Mouse (Mus musculus) A20 (cell line): Measurements from ENCODE around the gene Lmbr1l.

Experiments
- DNase-seq: peaks from one replicate; pipeline ENCODE4 v3.0.0-alpha.2; 2011; ENCODE audit warnings: low read depth, low spot score

Lmbr1l gene

GRCm38 (mm10) chr15:98869342-98870178 is 48.5 kb downstream of the Lmbr1l start:
- DNase-seq: peak; percentile 22

GRCm38 (mm10) chr15:98868346-98869063 is 49.5 kb downstream of the Lmbr1l start:
- DNase-seq: peak; percentile 25

- DNase-seq: peak; percentile 79
Observed at GRCm38 (mm10) chr15:98867321-98867720, 50.7 kb downstream of the Lmbr1l start.

- DNase-seq: no peak
Observed at GRCm38 (mm10) chr15:98866501-98866900, 51.5 kb downstream of the Lmbr1l start.

- no peak for DNase-seq
Observed at GRCm38 (mm10) chr15:98865771-98866170, 52.3 kb downstream of the Lmbr1l start.

GRCm38 (mm10) chr15:98864951-98865350 is 53.1 kb downstream of the Lmbr1l start:
- DNase-seq: no peak

GRCm38 (mm10) chr15:98863451-98863958 is 54.5 kb downstream of the Lmbr1l start:
- DNase-seq: no peak

- DNase-seq: no peak
Observed at GRCm38 (mm10) chr15:98861701-98862410, 56.2 kb downstream of the Lmbr1l start.

- DNase-seq: no peak
Observed at GRCm38 (mm10) chr15:98860921-98861320, 57.1 kb downstream of the Lmbr1l start.

- no peak for DNase-seq
Observed at GRCm38 (mm10) chr15:98859319-98860043, 58.5 kb downstream of the Lmbr1l start.

- no peak for DNase-seq
Observed at GRCm38 (mm10) chr15:98854214-98854613, 63.8 kb downstream of the Lmbr1l start.
